Mouse (Mus musculus): ENCODE measurements around the gene Uimc1.

Gene Uimc1

GRCm38 (mm10) chr13:55099726-55100478 is at the start of gene Uimc1:
Gene Uimc1, minus strand, starts transcription at chr13:55100300.
- no peak for TF ChIP-seq GATA4 (IDR thresholded peaks at IDR 0.05; ENCODE audit: insufficient replicate concordance, low read length)

- no peak for TF ChIP-seq GATA4 (IDR thresholded peaks at IDR 0.05; ENCODE audit: insufficient replicate concordance, low read length)
Measured at GRCm38 (mm10) chr13:55140271-55140670, 40.2 kb upstream of the Uimc1 start.

- TF ChIP-seq GATA4 (IDR thresholded peaks at IDR 0.05; ENCODE audit: insufficient replicate concordance, low read length), result no peak
Measured at GRCm38 (mm10) chr13:55135382-55135781, 35.3 kb upstream of the Uimc1 start.

GRCm38 (mm10) chr13:55133448-55133847 is 33.3 kb upstream of the Uimc1 start, which contains the start of gene Gm17617:
Gene Gm17617, minus strand, starts transcription at chr13:55133548.
- no peak for TF ChIP-seq GATA4 (IDR thresholded peaks at IDR 0.05; ENCODE audit: insufficient replicate concordance, low read length)

- TF ChIP-seq GATA4 (IDR thresholded peaks at IDR 0.05; ENCODE audit: insufficient replicate concordance, low read length), result no peak
Measured at GRCm38 (mm10) chr13:55124903-55125302, 24.8 kb upstream of the Uimc1 start.

GRCm38 (mm10) chr13:55114375-55114774 is 14.3 kb upstream of the Uimc1 start:
- no peak for TF ChIP-seq GATA4 (IDR thresholded peaks at IDR 0.05; ENCODE audit: insufficient replicate concordance, low read length)

- TF ChIP-seq GATA4 (IDR thresholded peaks at IDR 0.05; ENCODE audit: insufficient replicate concordance, low read length), result no peak
Measured at GRCm38 (mm10) chr13:55107694-55108093, 7.6 kb upstream of the Uimc1 start.

GRCm38 (mm10) chr13:55107116-55107515 is 7.0 kb upstream of the Uimc1 start:
- no peak for TF ChIP-seq GATA4 (IDR thresholded peaks at IDR 0.05; ENCODE audit: insufficient replicate concordance, low read length)

GRCm38 (mm10) chr13:55105953-55106691 is 6.0 kb upstream of the Uimc1 start:
- TF ChIP-seq GATA4 (IDR thresholded peaks at IDR 0.05; ENCODE audit: insufficient replicate concordance, low read length), result no peak

- no peak for TF ChIP-seq GATA4 (IDR thresholded peaks at IDR 0.05; ENCODE audit: insufficient replicate concordance, low read length)
Measured at GRCm38 (mm10) chr13:55105045-55105952, 5.2 kb upstream of the Uimc1 start, which contains the start of gene Zfp346. Gene Zfp346, plus strand, starts transcription at chr13:55105311.

GRCm38 (mm10) chr13:55103351-55103750 is 3.3 kb upstream of the Uimc1 start:
- no peak for TF ChIP-seq GATA4 (IDR thresholded peaks at IDR 0.05; ENCODE audit: insufficient replicate concordance, low read length)

GRCm38 (mm10) chr13:55102366-55102765 is 2.3 kb upstream of the Uimc1 start:
- no peak for TF ChIP-seq GATA4 (IDR thresholded peaks at IDR 0.05; ENCODE audit: insufficient replicate concordance, low read length)

- TF ChIP-seq GATA4 (IDR thresholded peaks at IDR 0.05; ENCODE audit: insufficient replicate concordance, low read length), result no peak
Measured at GRCm38 (mm10) chr13:55101627-55102026, 1.5 kb upstream of the Uimc1 start.

- TF ChIP-seq GATA4 (IDR thresholded peaks at IDR 0.05; ENCODE audit: insufficient replicate concordance, low read length), result no peak
Measured at GRCm38 (mm10) chr13:55099066-55099725, 904 bp downstream of the Uimc1 start.

- TF ChIP-seq GATA4 (IDR thresholded peaks at IDR 0.05; ENCODE audit: insufficient replicate concordance, low read length), result no peak
Measured at GRCm38 (mm10) chr13:55092588-55092987, 7.5 kb downstream of the Uimc1 start.

Measured in liver, adult (tissue).